Mouse (Mus musculus) kidney, adult 2 months (tissue): Measurements from ENCODE around the gene Scarb1.

Source experiments
- CTCF ChIP-seq: fragments of 200-500 bp; conservative IDR thresholded peaks from 2 replicates; pipeline ENCODE4 v1.5.1; 2011; ENCODE audit warnings: low read depth, mild to moderate bottlenecking, control low read depth, low read length, moderate library complexity, mixed read lengths; ENCODE audit not compliant: insufficient read depth, insufficient read length
- POLR2A ChIP-seq: fragments of 200-500 bp; IDR thresholded peaks from one replicate; pipeline ENCODE4 v1.6.1; 2011; ENCODE audit warnings: low read depth, low read length, control low read depth

DNA sequence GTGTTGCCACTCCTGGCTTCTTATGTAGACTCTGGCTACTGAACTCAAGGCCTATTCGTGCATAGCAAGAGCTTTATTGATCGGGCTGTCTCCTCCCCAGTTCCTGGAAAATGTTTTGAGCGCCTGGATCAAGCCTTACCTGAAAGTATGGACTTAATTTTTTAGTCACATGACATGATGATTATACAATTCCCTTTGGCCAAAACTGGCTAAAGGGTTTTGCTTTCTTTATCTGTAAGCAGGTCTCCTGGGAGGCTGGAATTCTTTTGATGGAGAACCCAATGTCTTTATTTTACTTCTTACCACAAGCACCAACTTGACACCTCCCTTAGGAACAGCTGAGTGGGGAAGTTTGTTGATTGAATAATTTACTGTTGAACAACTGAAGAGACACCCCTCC lies 87.4 kb downstream of the Scarb1 start:
- TF ChIP-seq CTCF (no peak), POLR2A (no peak)
